Mouse (Mus musculus) subcutaneous adipose tissue, adult 2 months (tissue): ENCODE data around the gene Gtsf2. TPM values are rescaled to one million over a fixed set of nuclear protein-coding genes. Genes with fewer than 3 reads are reported as not detected.

ENCODE experiments used
- polyA plus RNA-seq: library from polyadenylated mRNA; depleted of rRNA; stranded (reverse); fragments of >200 nt; gene quantifications from 2 replicates; pipeline ENCODE4 v1.2.3, GENCODE M21; 2012; ENCODE audit warnings: low replicate concordance; rRNA removed

Gene Gtsf2
- not detected in 2 replicates for polyA plus RNA-seq

DNA sequence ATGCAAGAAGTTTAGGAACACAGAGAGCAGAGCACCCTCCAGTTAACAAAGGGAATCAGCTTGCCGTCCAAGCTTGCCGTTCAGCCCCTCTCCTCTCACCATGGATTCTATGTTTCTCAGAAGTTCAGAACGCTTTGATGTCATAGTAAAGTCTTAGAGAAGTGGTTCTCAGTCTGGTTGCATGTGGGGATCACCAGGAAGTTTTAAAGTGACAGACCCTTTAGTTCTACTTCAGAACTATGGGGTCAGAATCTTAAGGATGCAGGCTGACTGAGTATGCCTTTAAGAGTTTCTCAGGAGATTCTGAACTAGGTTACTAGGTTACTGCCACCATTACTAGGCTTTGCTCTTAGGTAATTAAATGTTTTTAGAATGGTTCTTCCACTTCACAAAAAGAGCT is at the start of gene Gtsf2:
TSS of gene Gtsf2 (minus strand) at position 101 of the 400 bp plus-strand sequence.

DNA sequence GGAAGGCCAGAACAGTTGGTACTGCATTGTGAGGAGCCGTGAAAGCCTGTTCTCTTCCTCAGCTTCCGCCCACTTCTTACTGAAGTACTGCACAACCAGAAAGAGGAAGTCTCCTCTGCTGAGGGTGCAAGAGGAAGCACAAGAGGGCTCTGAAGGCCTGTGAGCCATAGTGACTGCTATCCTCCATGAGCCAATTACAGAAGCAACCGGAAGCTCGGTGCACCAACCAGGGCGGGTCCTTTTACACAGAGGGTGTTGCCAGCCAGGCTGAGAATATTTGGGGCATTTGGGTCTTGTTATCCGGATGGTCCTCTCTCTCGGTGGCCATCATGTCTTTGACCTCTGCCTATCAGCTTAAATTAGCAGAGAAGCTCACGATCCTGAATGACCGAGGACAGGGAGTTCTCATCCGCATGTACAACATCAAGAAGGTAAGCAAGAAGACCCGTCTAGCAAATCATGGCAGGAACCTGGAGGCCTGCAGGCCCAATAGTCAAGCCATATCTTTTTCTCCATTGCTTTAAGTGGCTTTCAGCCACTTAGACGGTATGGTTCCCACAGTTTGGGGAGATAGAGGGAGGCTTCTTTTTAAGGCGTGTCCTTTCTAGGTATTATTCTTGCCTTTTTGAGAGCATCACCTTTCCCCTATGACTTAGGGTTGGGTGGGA is 5.4 kb upstream of the Gtsf2 start, which contains the start of gene Nckap1l:
TSS of gene Nckap1l (plus strand) at position 244 of the 668 bp plus-strand sequence.

DNA sequence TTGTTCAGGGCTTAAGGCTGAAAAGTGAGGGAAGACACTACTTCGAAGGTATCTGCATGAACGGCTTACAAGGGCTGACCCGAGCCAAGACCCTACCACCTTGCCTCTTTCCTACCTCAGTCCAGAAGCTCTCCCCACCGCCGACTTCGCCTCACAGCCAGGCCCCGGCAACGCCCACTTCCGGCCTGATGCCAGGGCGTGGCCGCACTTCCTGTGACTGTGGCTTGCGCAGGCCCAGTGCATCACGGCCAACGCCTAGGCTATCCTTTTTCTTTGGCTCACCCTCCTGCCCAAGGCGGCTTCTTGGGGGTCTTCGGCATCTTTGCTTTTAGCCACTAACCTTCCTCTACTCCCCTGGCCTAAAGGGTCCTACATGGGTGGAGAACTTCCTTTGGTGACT is 18.0 kb downstream of the Gtsf2 start, which contains the start of gene Gtsf1:
TSS of gene Gtsf1 (minus strand) at position 230 of the 400 bp plus-strand sequence.

Other genes with a start within 250 kb of the Gtsf2 start
- gene Cbx5, start 208.7 kb downstream of the Gtsf2 start, polyA plus RNA-seq: 15.4 and 25.8 TPM in 2 replicates
- 60.9 and 197 TPM in 2 replicates for gene Hnrnpa1, start 208.0 kb downstream of the Gtsf2 start, polyA plus RNA-seq
- gene Nfe2, start 190.1 kb downstream of the Gtsf2 start, polyA plus RNA-seq: 1.7 and 5.1 TPM in 2 replicates
- 158 and 159 TPM in 2 replicates for gene Copz1, start 175.8 kb downstream of the Gtsf2 start, polyA plus RNA-seq
- 0.19 and 0.41 TPM in 2 replicates for gene Gpr84, start 137.9 kb downstream of the Gtsf2 start, polyA plus RNA-seq
- 28.2 and 49.1 TPM in 2 replicates for gene Zfp385a, start 108.4 kb downstream of the Gtsf2 start, polyA plus RNA-seq
- 45.2 and 68.8 TPM in 2 replicates for gene Itga5, start 81.7 kb downstream of the Gtsf2 start, polyA plus RNA-seq
- gene Gtsf1, start 18.0 kb downstream of the Gtsf2 start, polyA plus RNA-seq: not detected in 2 replicates
- gene Nckap1l, start 5.3 kb upstream of the Gtsf2 start, polyA plus RNA-seq: 10.8 and 21.5 TPM in 2 replicates
- 8.1 and 12.7 TPM in 2 replicates for gene Pde1b, start 54.6 kb upstream of the Gtsf2 start, polyA plus RNA-seq
- gene Ppp1r1a, start 89.5 kb upstream of the Gtsf2 start, polyA plus RNA-seq: 55.9 and 94.0 TPM in 2 replicates
- gene Glycam1, start 116.6 kb upstream of the Gtsf2 start, polyA plus RNA-seq: not detected in 2 replicates